15 mouse cellular contexts compared by ENCODE assay signal in the genomic region with DNA sequence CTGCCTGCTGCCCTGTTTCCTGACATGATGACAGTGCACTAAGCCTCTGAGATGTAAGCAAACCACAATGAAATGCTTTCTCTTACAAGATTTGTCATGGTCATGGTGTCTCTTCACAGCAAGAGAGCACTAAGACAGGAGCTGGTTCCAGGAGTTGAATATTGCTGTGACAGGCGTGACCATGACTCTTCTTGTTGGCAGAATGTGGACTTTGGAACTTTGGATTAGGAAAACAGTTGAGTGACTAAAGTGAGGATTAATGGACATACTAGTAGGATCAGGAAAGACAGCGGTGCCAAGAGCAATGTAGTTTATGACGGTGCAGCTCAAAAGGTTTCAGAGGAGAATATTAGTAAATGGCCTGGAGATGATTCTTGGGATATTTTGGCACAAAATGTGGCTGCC.
"Had no signal": no experiment of that assay in that cellular context is flagged by ENCODE, and none has a peak within 500 bp of the region (broad histone marks: within the 10 kb centered on the region; RNA-seq: fewer than 3 reads in every experiment).

No protein-coding gene starts in this region.

- H3K9me3 ChIP-seq: limb, embryonic 12.5 days; liver, embryonic 15.5 days; neural tube, embryonic 15.5 days had no signal

- H3K4me2 ChIP-seq: limb, embryonic 12.5 days; liver, embryonic 11.5 days; liver, embryonic 15.5 days; neural tube, embryonic 15.5 days had no signal

- H3K27me3 ChIP-seq: limb, embryonic 12.5 days; liver, embryonic 15.5 days; neural tube, embryonic 15.5 days had no signal

- ATAC-seq: lung, postnatal 0 days had no signal

- H3K27ac ChIP-seq: limb, embryonic 12.5 days; liver, embryonic 15.5 days; neural tube, embryonic 15.5 days; stomach, postnatal 0 days had no signal

- H3K4me3 ChIP-seq: limb, embryonic 12.5 days; liver, embryonic 15.5 days; myocyte; neural tube, embryonic 15.5 days had no signal

- DNase-seq: kidney, adult 11 months; kidney, postnatal 36 days; layer of hippocampus, adult 9-11 months; lung, adult 2 months; lung, postnatal 4 days; right cerebral cortex, adult 18-20 months; right cerebral cortex, postnatal 25 days; thymus, postnatal 4 days had no signal

- H3K36me3 ChIP-seq: limb, embryonic 12.5 days; liver, embryonic 15.5 days; neural tube, embryonic 15.5 days had no signal

- H3K9ac ChIP-seq: limb, embryonic 12.5 days; liver, embryonic 15.5 days; neural tube, embryonic 15.5 days had no signal

- H3K4me1 ChIP-seq: limb, embryonic 12.5 days; liver, embryonic 15.5 days; neural tube, embryonic 15.5 days had no signal
